Mouse (Mus musculus): ENCODE measurements around the gene Vps26c. TPM values are rescaled to one million over a fixed set of nuclear protein-coding genes. Genes with fewer than 3 reads are reported as not detected.
A peak's percentile ranks its signal among the peaks of the same experiment; 100 is the strongest.

The Vps26c gene
- total and polyA plus RNA-seq, 3 experiments = 40.0 to 75.5 (median 46.9) TPM

GRCm38 (mm10) chr16:94575757-94576156, 49.1 kb upstream of the Vps26c start:
- no peak overlapping the region for H3K4me2 ChIP-seq (ENCODE audit: insufficient read depth, low read depth, poor library complexity, severe bottlenecking)
- H3K4me3 ChIP-seq (replicated peaks in 1 of 3; ENCODE audit: low read depth in 2 of 3, low read length in 2 of 3, poor library complexity in 1 of 3) = no peak overlapping the region
- DNase-seq (ENCODE audit: extremely low read depth) = no peak
- peaks cover 31 to 81% of the 10 kb centered on the region in 2 experiments for H3K4me1 ChIP-seq (ENCODE audit: control insufficient read depth in 1 of 2, insufficient read depth in 2 of 2)
- H3K9ac ChIP-seq (ENCODE audit: insufficient read depth, low read depth) = no peak overlapping the region
- TF ChIP-seq MAFK (IDR thresholded peaks at IDR 0.05; ENCODE audit: insufficient replicate concordance, low read length) (no peak), MXI1 (IDR thresholded peaks at IDR 0.05; ENCODE audit: low read depth, low read length) (no peak), UBTF (IDR thresholded peaks at IDR 0.05; ENCODE audit: low read depth, low read length) (no peak), POLR2AphosphoS2 (IDR thresholded peaks at IDR 0.05; ENCODE audit: low read depth, low read length) (no peak), ETS1 (conservative IDR thresholded peaks at IDR 0.05; ENCODE audit: low read depth, low read length) (no peak), USF1 (IDR thresholded peaks at IDR 0.05; ENCODE audit: low read depth, low read length) (no peak), MAX (IDR thresholded peaks at IDR 0.05; ENCODE audit: low read length) (no peak)
- no peaks in the 10 kb centered on the region for H3K27me3 ChIP-seq (replicated peaks)
- in situ Hi-C loops (cut with MboI; ENCODE audit: low pct_ligation_motif_present, low pct_unique_long_range_greater_than_20kb, low sequenced_read_pairs) (no loop called here), dilution Hi-C loops (cut with MboI; ENCODE audit: extremely low pct_ligation_motif_present, extremely low pct_unique_long_range_greater_than_20kb, low sequenced_read_pairs) (no loop called here)
- H3K36me3 ChIP-seq (replicated peaks in 1 of 2; ENCODE audit: control insufficient read depth in 1 of 2, insufficient read depth in 1 of 2, low read length in 1 of 2) = peaks cover 0 to 43% of the 10 kb centered on the region in 2 experiments
- no peaks in the 10 kb centered on the region for H3K9me3 ChIP-seq (replicated peaks; ENCODE audit: low read length)
- no peak overlapping the region for H3K27ac ChIP-seq (ENCODE audit: insufficient read depth, low read depth)
- peaks cover 93% of the 10 kb centered on the region for H3K79me2 ChIP-seq (replicated peaks; ENCODE audit: control insufficient read depth, extremely low read depth, insufficient read depth, poor library complexity, severe bottlenecking)

- H3K9ac ChIP-seq (ENCODE audit: insufficient read depth, low read depth) = no peak overlapping the region
- H3K4me3 ChIP-seq (replicated peaks in 1 of 3; ENCODE audit: low read depth in 2 of 3, low read length in 2 of 3, poor library complexity in 1 of 3) = no peak overlapping the region
- in situ Hi-C loops (cut with MboI; ENCODE audit: low pct_ligation_motif_present, low pct_unique_long_range_greater_than_20kb, low sequenced_read_pairs) (no loop called here), dilution Hi-C loops (cut with MboI; ENCODE audit: extremely low pct_ligation_motif_present, extremely low pct_unique_long_range_greater_than_20kb, low sequenced_read_pairs) (no loop called here)
- DNase-seq (ENCODE audit: extremely low read depth) = no peak
- no peak overlapping the region for H3K4me2 ChIP-seq (ENCODE audit: insufficient read depth, low read depth, poor library complexity, severe bottlenecking)
- TF ChIP-seq TBP (conservative IDR thresholded peaks at IDR 0.05; ENCODE audit: low read depth, low read length) = no peak
- TF ChIP-seq ZKSCAN1 (IDR thresholded peaks at IDR 0.05; ENCODE audit: borderline replicate concordance, low read depth, low read length) = no peak
- TF ChIP-seq USF1 (IDR thresholded peaks at IDR 0.05; ENCODE audit: low read depth, low read length) = peak; percentile 58
- TF ChIP-seq TCF12 (IDR thresholded peaks at IDR 0.05; ENCODE audit: low read depth, low read length) = no peak
- TF ChIP-seq SMC3 (IDR thresholded peaks at IDR 0.05; ENCODE audit: low read depth, low read length) = no peak
- no peak for TF ChIP-seq ZC3H11A (IDR thresholded peaks at IDR 0.05; ENCODE audit: low read depth, low read length)
- TF ChIP-seq GABPA (IDR thresholded peaks at IDR 0.05; ENCODE audit: insufficient replicate concordance, low read depth, low read length) = no peak
- TF ChIP-seq USF2 (conservative IDR thresholded peaks at IDR 0.05; ENCODE audit: low read depth, low read length) = peak; percentile 42; the same call in 1 of the 2 replicates
- TF ChIP-seq BHLHE40 (IDR thresholded peaks at IDR 0.05; ENCODE audit: low read depth, low read length) = peak; percentile 54
- H3K9me3 ChIP-seq (replicated peaks; ENCODE audit: low read length) = no peaks in the 10 kb centered on the region
- H3K79me2 ChIP-seq (replicated peaks; ENCODE audit: control insufficient read depth, extremely low read depth, insufficient read depth, poor library complexity, severe bottlenecking) = peaks cover 97% of the 10 kb centered on the region
- H3K27me3 ChIP-seq (replicated peaks) = no peaks in the 10 kb centered on the region
- H3K4me1 ChIP-seq (ENCODE audit: control insufficient read depth in 1 of 2, insufficient read depth in 2 of 2) = peaks cover 27 to 70% of the 10 kb centered on the region in 2 experiments
- H3K27ac ChIP-seq (ENCODE audit: insufficient read depth, low read depth) = no peak overlapping the region
- peaks cover 0 to 40% of the 10 kb centered on the region in 2 experiments for H3K36me3 ChIP-seq (replicated peaks in 1 of 2; ENCODE audit: control insufficient read depth in 1 of 2, insufficient read depth in 1 of 2, low read length in 1 of 2)
Observed at GRCm38 (mm10) chr16:94574718-94575094, 48.1 kb upstream of the Vps26c start.
